Mouse (Mus musculus): ENCODE data around the gene Kcnc2. TPM values are rescaled to one million over a fixed set of nuclear protein-coding genes. Genes with fewer than 3 reads are reported as not detected.

The Kcnc2 gene
- polyA plus RNA-seq, 1 experiment from 2014 or later: 0.51 TPM

GRCm38 (mm10) chr10:112277996-112278395, 7.1 kb downstream of the Kcnc2 start:
- H3K9me3 ChIP-seq: no peaks in the 10 kb centered on the region
- H3K27me3 ChIP-seq: peaks cover 9% of the 10 kb centered on the region; the same call in 1 of the 2 replicates
- H3K4me3 ChIP-seq: no peak overlapping the region
- H3K36me3 ChIP-seq: no peaks in the 10 kb centered on the region
- no peak overlapping the region for H3K27ac ChIP-seq
- ATAC-seq (ENCODE audit: insufficient number of reproducible peaks, low FRiP score, low TSS enrichment, low read depth): no peak
- 86% methylated on average over 3 of the region's 3 CpGs for WGBS
- no peaks in the 10 kb centered on the region for H3K4me1 ChIP-seq
- no peak overlapping the region for H3K9ac ChIP-seq
- H3K4me2 ChIP-seq: no peak overlapping the region

GRCm38 (mm10) chr10:112315136-112315535, 44.2 kb downstream of the Kcnc2 start:
- Histone ChIP-seq H3K27me3 (no peaks in the 10 kb centered on the region), H3K4me1 (no peaks in the 10 kb centered on the region), H3K27ac (no peak overlapping the region), H3K4me3 (no peak overlapping the region), H3K4me2 (no peak overlapping the region), H3K9ac (no peak overlapping the region), H3K9me3 (no peaks in the 10 kb centered on the region), H3K36me3 (no peaks in the 10 kb centered on the region)
- 45% methylated on average over 11 of the region's 11 CpGs for WGBS
- ATAC-seq (ENCODE audit: insufficient number of reproducible peaks, low FRiP score, low TSS enrichment, low read depth): no peak

DNA sequence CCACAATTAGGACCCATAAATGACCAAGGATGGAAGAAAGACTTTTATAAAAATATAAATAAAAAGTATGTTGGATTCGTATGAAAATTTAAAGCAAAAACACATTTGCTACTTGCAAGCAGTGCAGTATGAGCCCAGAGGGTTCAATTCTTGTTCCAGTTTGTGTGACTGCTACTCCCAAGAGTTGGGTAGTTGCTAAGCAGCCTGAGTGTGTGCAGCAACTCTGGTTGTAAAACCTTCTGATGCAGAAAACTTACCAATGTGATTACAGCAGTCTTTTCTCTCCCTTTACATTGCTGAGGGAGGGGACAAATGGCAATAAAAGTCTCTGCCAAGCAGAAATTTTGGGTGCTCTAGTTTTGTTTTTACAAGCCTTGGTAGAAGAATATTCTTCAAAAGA, 46.9 kb downstream of the Kcnc2 start:
- Histone ChIP-seq H3K4me1 (no peaks in the 10 kb centered on the region), H3K27ac (no peak overlapping the region), H3K4me2 (no peak overlapping the region), H3K27me3 (no peaks in the 10 kb centered on the region), H3K36me3 (no peaks in the 10 kb centered on the region), H3K4me3 (no peak overlapping the region), H3K9me3 (no peaks in the 10 kb centered on the region), H3K9ac (no peak overlapping the region)
- 51% methylated on average over 1 of the region's 1 CpGs for WGBS
- no peak for ATAC-seq (ENCODE audit: insufficient number of reproducible peaks, low FRiP score, low TSS enrichment, low read depth)

GRCm38 (mm10) chr10:112357669-112358362, 86.9 kb downstream of the Kcnc2 start:
- no peak for ATAC-seq (ENCODE audit: insufficient number of reproducible peaks, low FRiP score, low TSS enrichment, low read depth)
- WGBS: 56% methylated on average over 3 of the region's 3 CpGs
- Histone ChIP-seq H3K9ac (no peak overlapping the region), H3K4me1 (no peaks in the 10 kb centered on the region), H3K27me3 (no peaks in the 10 kb centered on the region), H3K4me3 (no peak overlapping the region), H3K27ac (no peak overlapping the region), H3K4me2 (no peak overlapping the region), H3K9me3 (no peaks in the 10 kb centered on the region), H3K36me3 (no peaks in the 10 kb centered on the region)

GRCm38 (mm10) chr10:112358363-112358704, 87.4 kb downstream of the Kcnc2 start:
- no peak overlapping the region for H3K27ac ChIP-seq
- H3K4me2 ChIP-seq: no peak overlapping the region
- 77% methylated on average over 8 of the region's 8 CpGs for WGBS
- H3K27me3 ChIP-seq: no peaks in the 10 kb centered on the region
- no peaks in the 10 kb centered on the region for H3K9me3 ChIP-seq
- H3K9ac ChIP-seq: no peak overlapping the region
- ATAC-seq (ENCODE audit: insufficient number of reproducible peaks, low FRiP score, low TSS enrichment, low read depth): no peak
- H3K4me3 ChIP-seq: no peak overlapping the region
- no peaks in the 10 kb centered on the region for H3K4me1 ChIP-seq
- H3K36me3 ChIP-seq: no peaks in the 10 kb centered on the region

DNA sequence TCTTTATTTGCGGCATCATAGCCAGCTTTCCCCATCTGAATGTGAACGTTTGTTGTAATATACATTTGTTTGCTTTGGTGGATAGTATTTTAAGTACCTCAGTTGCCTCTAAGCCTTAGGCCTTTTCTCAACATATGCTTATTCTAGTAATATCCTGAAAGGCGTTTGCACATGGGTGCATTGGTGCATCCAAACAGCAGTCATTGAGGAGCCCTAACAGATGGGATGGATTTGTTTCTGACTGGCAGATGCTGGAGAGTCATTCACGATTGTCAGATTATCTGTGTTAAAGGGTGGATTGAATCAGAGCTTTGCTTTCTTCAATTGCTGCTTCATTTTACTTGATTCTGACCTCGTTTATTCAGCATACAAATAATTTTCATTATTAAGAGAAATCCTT, 89.8 kb downstream of the Kcnc2 start:
- Histone ChIP-seq H3K4me2 (no peak overlapping the region), H3K27me3 (no peaks in the 10 kb centered on the region), H3K27ac (no peak overlapping the region), H3K9ac (no peak overlapping the region), H3K36me3 (no peaks in the 10 kb centered on the region), H3K4me1 (no peaks in the 10 kb centered on the region), H3K9me3 (no peaks in the 10 kb centered on the region), H3K4me3 (no peak overlapping the region)
- ATAC-seq (ENCODE audit: insufficient number of reproducible peaks, low FRiP score, low TSS enrichment, low read depth): no peak
- 81% methylated on average over 5 of the region's 5 CpGs for WGBS

DNA sequence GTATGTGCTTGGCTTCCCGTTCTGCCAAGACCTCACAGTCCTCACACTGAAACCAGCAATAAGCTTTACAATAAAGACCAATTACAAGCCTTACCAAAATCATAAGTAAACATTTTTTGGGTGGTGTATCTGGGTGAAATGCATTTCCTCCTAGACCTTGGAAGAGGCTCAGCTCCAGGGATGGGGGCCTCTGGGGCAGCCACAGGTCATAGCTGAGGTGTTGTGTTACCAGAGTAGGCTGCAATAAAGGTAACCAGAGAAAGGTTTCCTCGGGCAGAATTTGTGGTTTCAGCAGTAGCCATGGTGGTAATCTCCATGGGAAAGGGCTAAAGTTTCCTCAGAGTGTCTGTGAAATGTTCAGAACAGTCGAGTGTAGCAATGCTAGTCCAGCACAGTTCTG, 97.4 kb downstream of the Kcnc2 start:
- Histone ChIP-seq H3K9me3 (no peaks in the 10 kb centered on the region), H3K4me1 (no peaks in the 10 kb centered on the region), H3K36me3 (no peaks in the 10 kb centered on the region), H3K9ac (no peak overlapping the region), H3K27ac (no peak overlapping the region), H3K4me2 (no peak overlapping the region), H3K4me3 (no peak overlapping the region), H3K27me3 (no peaks in the 10 kb centered on the region)
- WGBS: 55% methylated on average over 3 of the region's 3 CpGs
- ATAC-seq (ENCODE audit: insufficient number of reproducible peaks, low FRiP score, low TSS enrichment, low read depth): no peak

DNA sequence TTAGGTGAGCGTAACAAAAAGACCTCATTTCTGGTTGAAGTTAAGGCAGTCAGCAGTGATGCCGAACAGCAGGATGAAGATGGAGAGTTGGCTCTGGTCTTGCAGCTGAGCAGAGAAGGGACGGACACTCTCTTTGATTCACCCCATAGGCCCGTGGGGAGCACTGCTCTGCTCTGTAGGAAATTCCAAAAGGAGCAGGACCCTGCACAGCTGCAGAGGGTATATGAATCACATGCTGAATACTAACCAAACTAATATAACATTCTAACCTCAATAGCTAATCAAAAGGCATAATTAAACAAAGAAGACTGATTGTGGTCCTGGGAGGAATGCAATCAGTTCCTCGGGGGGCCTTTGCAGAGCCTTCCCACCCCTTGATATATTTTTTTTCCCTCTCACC, 106.2 kb downstream of the Kcnc2 start:
- no peak for ATAC-seq (ENCODE audit: insufficient number of reproducible peaks, low FRiP score, low TSS enrichment, low read depth)
- Histone ChIP-seq H3K4me2 (no peak overlapping the region), H3K36me3 (no peaks in the 10 kb centered on the region), H3K27me3 (no peaks in the 10 kb centered on the region), H3K9ac (no peak overlapping the region), H3K9me3 (no peaks in the 10 kb centered on the region), H3K27ac (no peak overlapping the region), H3K4me1 (no peaks in the 10 kb centered on the region), H3K4me3 (no peak overlapping the region)
- 82% methylated on average over 5 of the region's 5 CpGs for WGBS

DNA sequence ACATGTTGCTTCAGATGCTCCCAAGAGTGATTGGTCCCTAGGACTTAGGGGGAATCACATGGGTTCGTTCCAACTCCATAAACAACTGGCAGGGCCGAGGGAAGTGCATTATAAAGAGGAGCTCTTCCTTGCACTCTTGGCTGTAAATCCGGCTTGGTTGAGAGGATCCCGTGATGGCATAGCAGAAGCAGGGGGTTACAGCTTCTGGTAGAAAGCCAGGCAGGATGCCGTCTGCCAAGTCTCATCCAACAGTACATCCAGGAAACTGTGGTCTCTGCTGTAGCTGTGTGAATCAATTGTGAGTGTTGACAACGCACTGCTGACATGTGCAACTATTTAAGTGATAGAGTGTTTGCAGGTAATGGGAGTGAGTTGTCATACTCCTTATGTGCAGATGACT, 107.5 kb downstream of the Kcnc2 start:
- 56% methylated on average over 6 of the region's 6 CpGs for WGBS

GRCm38 (mm10) chr10:112380590-112380989, 109.7 kb downstream of the Kcnc2 start:
- WGBS: 89% methylated on average over 6 of the region's 6 CpGs

More for the DNA sequence above, 107.5 kb downstream of the Kcnc2 start:
- H3K36me3 ChIP-seq: no peaks in the 10 kb centered on the region
- H3K4me1 ChIP-seq: no peaks in the 10 kb centered on the region
- ATAC-seq (ENCODE audit: insufficient number of reproducible peaks, low FRiP score, low TSS enrichment, low read depth): no peak
- H3K4me3 ChIP-seq: no peak overlapping the region
- no peak overlapping the region for H3K9ac ChIP-seq
- no peak overlapping the region for H3K4me2 ChIP-seq
- H3K9me3 ChIP-seq: no peaks in the 10 kb centered on the region
- H3K27me3 ChIP-seq: no peaks in the 10 kb centered on the region
- no peak overlapping the region for H3K27ac ChIP-seq

DNA sequence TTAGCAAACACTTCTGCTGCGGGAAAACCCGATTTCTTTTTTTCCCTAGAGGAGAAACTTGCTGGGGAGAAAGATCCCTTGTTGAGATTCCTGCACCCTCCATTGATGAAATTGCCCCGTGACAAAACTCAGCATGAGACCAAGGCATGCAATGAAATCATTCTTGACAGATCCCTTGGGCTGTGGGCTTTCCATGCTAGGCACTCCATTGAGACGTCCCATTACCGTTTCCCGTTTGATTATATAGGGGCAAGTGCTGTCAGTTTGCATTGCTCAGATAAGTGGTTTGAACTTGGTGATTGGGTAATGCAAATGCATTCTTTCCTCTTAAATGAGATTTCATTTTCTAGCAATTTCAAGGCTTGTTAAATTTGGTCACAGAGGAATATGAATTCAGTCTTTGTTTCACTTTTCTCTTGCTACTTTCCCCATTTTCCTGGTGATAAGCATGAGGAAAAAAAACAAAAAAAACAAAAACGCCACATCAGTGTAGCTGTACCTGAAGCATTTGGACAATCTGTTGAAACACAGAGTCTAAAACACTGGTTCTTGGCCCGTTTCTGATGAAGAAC, 123.6 kb downstream of the Kcnc2 start:
- Histone ChIP-seq H3K4me2 (no peak overlapping the region), H3K4me1 (no peaks in the 10 kb centered on the region), H3K4me3 (no peak overlapping the region), H3K9ac (no peak overlapping the region), H3K36me3 (no peaks in the 10 kb centered on the region), H3K27ac (no peak overlapping the region), H3K9me3 (no peaks in the 10 kb centered on the region), H3K27me3 (no peaks in the 10 kb centered on the region)
- ATAC-seq (ENCODE audit: insufficient number of reproducible peaks, low FRiP score, low TSS enrichment, low read depth): no peak
- 72% methylated on average over 8 of the region's 8 CpGs for WGBS

More at GRCm38 (mm10) chr10:112380590-112380989, 109.7 kb downstream of the Kcnc2 start:
- no peak for ATAC-seq (ENCODE audit: insufficient number of reproducible peaks, low FRiP score, low TSS enrichment, low read depth)
- H3K27me3 ChIP-seq: no peaks in the 10 kb centered on the region
- H3K9me3 ChIP-seq: no peaks in the 10 kb centered on the region
- H3K27ac ChIP-seq: no peak overlapping the region
- H3K9ac ChIP-seq: no peak overlapping the region
- no peaks in the 10 kb centered on the region for H3K4me1 ChIP-seq
- H3K4me3 ChIP-seq: no peak overlapping the region
- no peak overlapping the region for H3K4me2 ChIP-seq
- H3K36me3 ChIP-seq: no peaks in the 10 kb centered on the region

GRCm38 (mm10) chr10:112397194-112397593, 126.3 kb downstream of the Kcnc2 start:
- no peak overlapping the region for H3K27ac ChIP-seq
- WGBS: 44% methylated on average over 2 of the region's 2 CpGs
- no peaks in the 10 kb centered on the region for H3K27me3 ChIP-seq
- no peak overlapping the region for H3K4me2 ChIP-seq
- ATAC-seq (ENCODE audit: insufficient number of reproducible peaks, low FRiP score, low TSS enrichment, low read depth): no peak
- no peaks in the 10 kb centered on the region for H3K9me3 ChIP-seq
- no peaks in the 10 kb centered on the region for H3K4me1 ChIP-seq
- H3K9ac ChIP-seq: no peak overlapping the region
- no peaks in the 10 kb centered on the region for H3K36me3 ChIP-seq
- H3K4me3 ChIP-seq: no peak overlapping the region

All from limb, embryonic 15.5 days (tissue).